Comparison of ENCODE assay signal across 11 mouse cellular contexts in genomic region chrX:73575486-73576373, GRCm38 (mm10).
DNase-seq lines count a peak whose midpoint lies in the region; ATAC-seq lines count a peak whose summit lies in the region.
"Had no signal": no experiment of that assay in that cellular context is flagged by ENCODE, and none has a peak within 500 bp of the region (broad histone marks: within the 10 kb centered on the region; RNA-seq: fewer than 3 reads in every experiment).

No protein-coding gene starts in this region.

- intact Hi-C loops in gastrocnemius, postnatal 14 days (cut with DNase I; ENCODE audit: low total_unique reads) = no loop called here

- peak; percentile 26 for DNase-seq in gastrocnemius, postnatal 25 days
- no peak for DNase-seq in gastrocnemius, postnatal 14 days
- DNase-seq in 416B (ENCODE audit: low read depth) = peak; percentile 24
- DNase-seq in urinary bladder, postnatal 4 days (ENCODE audit: low spot score in 2 of 2) = no peak
- no peak for DNase-seq in frontal cortex, postnatal 14 days (ENCODE audit: low spot score in 2 of 2)
- no peak for DNase-seq in adrenal gland, postnatal 25 days
- DNase-seq: cerebellum, adult 11 months; kidney, postnatal 14 days had no signal

- ATAC-seq in erythroid progenitor cell, adult 5-6 weeks (replicated peaks; ENCODE audit: low FRiP score, poor library complexity, severe bottlenecking) = peak; percentile 62
- peak; percentile 54 for ATAC-seq in megakaryocyte-erythroid progenitor cell, adult 5-6 weeks (replicated peaks; ENCODE audit: low FRiP score, low TSS enrichment, poor library complexity, severe bottlenecking)
- ATAC-seq: hindbrain, postnatal 0 days had no signal

Comparison
In these comparisons a context has a peak if more than half of its experiments do, and no peak if none do; other contexts are left out.
1. DNase-seq: peak in gastrocnemius, postnatal 25 days (single experiment) and 416B (single experiment); none in gastrocnemius, postnatal 14 days (single experiment), urinary bladder, postnatal 4 days (0 of 2), frontal cortex, postnatal 14 days (0 of 2) and adrenal gland, postnatal 25 days (single experiment).